Mouse (Mus musculus): ENCODE data around the gene Gbp5. TPM values are rescaled to one million over a fixed set of nuclear protein-coding genes. Genes with fewer than 3 reads are reported as not detected.
"Not testable (repeated sequence)": the region's sequence is repeated elsewhere in the genome, so short reads cannot be mapped to it uniquely, and the experiment has no call there.

The Gbp5 gene
- polyA plus RNA-seq, 1 experiment from 2014 or later: 0.18 TPM

- Histone ChIP-seq H3K36me3 (ENCODE audit: control insufficient read depth, insufficient read depth, low read length) (no peaks in the 10 kb centered on the region), H3K9me3 (ENCODE audit: control insufficient read depth, low read length) (no peaks in the 10 kb centered on the region), H3K27me3 (ENCODE audit: control insufficient read depth, insufficient read depth, low read length) (no peaks in the 10 kb centered on the region), H3K9ac (ENCODE audit: low read length) (no peak overlapping the region), H3K4me2 (replicated peaks; ENCODE audit: low read depth) (peak overlapping the region; percentile 57), H3K4me3 (ENCODE audit: low read depth, low read length) (no peak overlapping the region), H3K4me1 (replicated peaks; ENCODE audit: control insufficient read depth, insufficient read depth) (no peaks in the 10 kb centered on the region), H3K27ac (replicated peaks) (no peak overlapping the region)
- DNase-seq (ENCODE audit: low spot score): no peak
- 81% methylated on average over 14 of the region's 14 CpGs for WGBS
- no peak for ATAC-seq (ENCODE audit: low FRiP score, low TSS enrichment)
- no peak for TF ChIP-seq EP300 (optimal IDR thresholded peaks at IDR 0.05)
- TF ChIP-seq CTCF (IDR thresholded peaks at IDR 0.05; ENCODE audit: low read depth): no peak
Observed at GRCm38 (mm10) chr3:142561045-142561646, 67.4 kb downstream of the Gbp5 start.

- TF ChIP-seq EP300 (optimal IDR thresholded peaks at IDR 0.05) (no peak), CTCF (IDR thresholded peaks at IDR 0.05; ENCODE audit: low read depth) (no peak)
- ATAC-seq (ENCODE audit: low FRiP score, low TSS enrichment) (no peak), DNase-seq (ENCODE audit: low spot score) (no peak)
- 79% methylated on average over 7 of the region's 7 CpGs for WGBS
- no peak overlapping the region for H3K4me3 ChIP-seq (ENCODE audit: low read depth, low read length)
- H3K36me3 ChIP-seq (ENCODE audit: control insufficient read depth, insufficient read depth, low read length): no peaks in the 10 kb centered on the region
- no peaks in the 10 kb centered on the region for H3K9me3 ChIP-seq (ENCODE audit: control insufficient read depth, low read length)
- no peak overlapping the region for H3K4me2 ChIP-seq (replicated peaks; ENCODE audit: low read depth)
- no peaks in the 10 kb centered on the region for H3K27me3 ChIP-seq (ENCODE audit: control insufficient read depth, insufficient read depth, low read length)
- H3K4me1 ChIP-seq (replicated peaks; ENCODE audit: control insufficient read depth, insufficient read depth): no peaks in the 10 kb centered on the region
- H3K27ac ChIP-seq (replicated peaks): no peak overlapping the region
- H3K9ac ChIP-seq (ENCODE audit: low read length): no peak overlapping the region
Observed at GRCm38 (mm10) chr3:142561666-142562065, 67.9 kb downstream of the Gbp5 start.

GRCm38 (mm10) chr3:142567490-142567889, 73.7 kb downstream of the Gbp5 start:
- H3K4me2 ChIP-seq (replicated peaks; ENCODE audit: low read depth); H3K4me1 ChIP-seq (replicated peaks; ENCODE audit: control insufficient read depth, insufficient read depth); H3K9me3 ChIP-seq (ENCODE audit: control insufficient read depth, low read length); ATAC-seq (ENCODE audit: low FRiP score, low TSS enrichment); DNase-seq (ENCODE audit: low spot score); H3K27ac ChIP-seq (replicated peaks); H3K4me3 ChIP-seq (ENCODE audit: low read depth, low read length); H3K36me3 ChIP-seq (ENCODE audit: control insufficient read depth, insufficient read depth, low read length); H3K9ac ChIP-seq (ENCODE audit: low read length); H3K27me3 ChIP-seq (ENCODE audit: control insufficient read depth, insufficient read depth, low read length): not testable (repeated sequence)
- WGBS: 78% methylated on average over 4 of the region's 5 CpGs

GRCm38 (mm10) chr3:142570738-142571137, 77.0 kb downstream of the Gbp5 start:
- Histone ChIP-seq H3K4me2 (replicated peaks; ENCODE audit: low read depth) (no peak overlapping the region), H3K27me3 (ENCODE audit: control insufficient read depth, insufficient read depth, low read length) (no peaks in the 10 kb centered on the region), H3K4me1 (replicated peaks; ENCODE audit: control insufficient read depth, insufficient read depth) (no peaks in the 10 kb centered on the region), H3K36me3 (ENCODE audit: control insufficient read depth, insufficient read depth, low read length) (no peaks in the 10 kb centered on the region), H3K9ac (ENCODE audit: low read length) (no peak overlapping the region), H3K9me3 (ENCODE audit: control insufficient read depth, low read length) (no peaks in the 10 kb centered on the region), H3K4me3 (ENCODE audit: low read depth, low read length) (no peak overlapping the region), H3K27ac (replicated peaks) (no peak overlapping the region)
- no peak for DNase-seq (ENCODE audit: low spot score)
- ATAC-seq (ENCODE audit: low FRiP score, low TSS enrichment): no peak
- TF ChIP-seq EP300 (optimal IDR thresholded peaks at IDR 0.05) (no peak), CTCF (IDR thresholded peaks at IDR 0.05; ENCODE audit: low read depth) (no peak)
- 88% methylated on average over 4 of the region's 4 CpGs for WGBS

Other genes with a start within 250 kb of the Gbp5 start
- gene Pdlim5, start 98.3 kb upstream of the Gbp5 start, polyA plus RNA-seq (2015; fragmentation: Nextera tagmentation; extraction: Ambion mirVana): 28.9 and 29.7 TPM in 2 replicates
- gene Gbp7, start 36.4 kb downstream of the Gbp5 start, polyA plus RNA-seq (2015; fragmentation: Nextera tagmentation; extraction: Ambion mirVana): 3.8 and 4.2 TPM in 2 replicates
- 2.9 and 3.2 TPM in 2 replicates for gene Gbp3, start 66.0 kb downstream of the Gbp5 start, polyA plus RNA-seq (2015; fragmentation: Nextera tagmentation; extraction: Ambion mirVana)
- gene Gbp2b, start 100.9 kb downstream of the Gbp5 start, polyA plus RNA-seq (2015; fragmentation: Nextera tagmentation; extraction: Ambion mirVana): not detected in 2 replicates
- 2.8 and 3.7 TPM in 2 replicates for gene Gbp2, start 126.6 kb downstream of the Gbp5 start, polyA plus RNA-seq (2015; fragmentation: Nextera tagmentation; extraction: Ambion mirVana)
- gene Kyat3, start 207.1 kb downstream of the Gbp5 start, polyA plus RNA-seq (2015; fragmentation: Nextera tagmentation; extraction: Ambion mirVana): 11.0 and 11.8 TPM in 2 replicates